Comparison of ENCODE assay signal across 24 mouse cellular contexts in genomic region chr6:52671791-52672190, GRCm38 (mm10).
"Had no signal": no experiment of that assay in that cellular context is flagged by ENCODE, and none has a peak within 500 bp of the region (broad histone marks: within the 10 kb centered on the region; RNA-seq: fewer than 3 reads in every experiment).

No protein-coding gene starts in this region.

- DNase-seq: gastrocnemius, adult 2 months; gastrocnemius, postnatal 10 days; gastrocnemius, postnatal 25 days; heart, postnatal 10 days; heart, postnatal 4 days; kidney, adult 18-20 months; kidney, adult 8-10 months; kidney, postnatal 10 days; kidney, postnatal 25 days; kidney, postnatal 4 days; liver; liver, embryonic 13.5 days had no signal

- H3K4me3 ChIP-seq: gastrocnemius, adult 2 months; heart, embryonic 10.5 days; heart, embryonic 12.5 days; hindbrain, embryonic 10.5 days; hindbrain, embryonic 12.5 days; intestine, embryonic 15.5 days; layer of hippocampus, adult 2 months; left cerebral cortex, adult 2 months; limb, embryonic 10.5 days; limb, embryonic 12.5 days; liver, embryonic 13.5 days had no signal

- H3K4me1 ChIP-seq: heart, embryonic 10.5 days; heart, embryonic 12.5 days; hindbrain, embryonic 10.5 days; hindbrain, embryonic 12.5 days; liver, embryonic 13.5 days had no signal

- ATAC-seq: hindbrain, embryonic 16.5 days; inflammation-experienced regulatory T-cells, adult 6 months; intestine, embryonic 15.5 days; intestine, postnatal 0 days had no signal

- H3K9me3 ChIP-seq: heart, embryonic 10.5 days; heart, embryonic 12.5 days; hindbrain, embryonic 10.5 days; hindbrain, embryonic 12.5 days; intestine, embryonic 15.5 days; limb, embryonic 10.5 days; limb, embryonic 12.5 days; liver, embryonic 13.5 days had no signal

- H3K27me3 ChIP-seq: heart, embryonic 12.5 days; hindbrain, embryonic 12.5 days; intestine, embryonic 15.5 days; limb, embryonic 12.5 days; liver, embryonic 13.5 days had no signal

- H3K36me3 ChIP-seq: heart, embryonic 10.5 days; heart, embryonic 12.5 days; hindbrain, embryonic 10.5 days; hindbrain, embryonic 12.5 days; intestine, embryonic 15.5 days; limb, embryonic 10.5 days; limb, embryonic 12.5 days; liver, embryonic 13.5 days had no signal
